Mouse (Mus musculus) midbrain, embryonic 10.5 days (tissue): ENCODE data around the gene Gm28551. TPM values are rescaled to one million over a fixed set of nuclear protein-coding genes. Genes with fewer than 3 reads are reported as not detected.

Source experiments
- DNase-seq: peaks from one replicate; pipeline ENCODE4 v3.0.0-alpha.2; 2017; ENCODE audit warnings: low spot score
- H3K27ac ChIP-seq: fragments of 300-500 bp; sonication (generic); replicated peaks from 2 replicates; pipeline ENCODE4 v1.5.1; 2016; ENCODE audit warnings: mild to moderate bottlenecking
- H3K27me3 ChIP-seq: fragments of 300-500 bp; sonication (generic); 2 replicates; pipeline ENCODE4 v1.6.1; 2016; ENCODE audit warnings: low read depth, mild to moderate bottlenecking; ENCODE audit not compliant: poor library complexity, severe bottlenecking
- H3K36me3 ChIP-seq: fragments of 300-500 bp; sonication (generic); 2 replicates; pipeline ENCODE4 v1.6.1; 2016; ENCODE audit warnings: mild to moderate bottlenecking, moderate library complexity
- H3K4me1 ChIP-seq: fragments of 300-500 bp; sonication (generic); 2 replicates; pipeline ENCODE4 v1.6.1; 2016
- H3K4me3 ChIP-seq: fragments of 300-500 bp; sonication (generic); 2 replicates; pipeline ENCODE4 v1.5.1; 2016; ENCODE audit warnings: mild to moderate bottlenecking, moderate library complexity
- H3K9me3 ChIP-seq: fragments of 300-500 bp; sonication (generic); replicated peaks from 2 replicates; pipeline ENCODE4 v1.6.1; 2016; ENCODE audit warnings: mild to moderate bottlenecking
- WGBS: fragments of 180-500 bp; shearing (Covaris S2); methylation state at CpG from one replicate; pipeline ENCODE4 v1.1.7; 2016; 5-methylcytosine and 5-hydroxymethylcytosine counted together
- polyA plus RNA-seq: library from polyadenylated mRNA; unstranded; fragments of >200 nt; fragmentation: Nextera tagmentation; extraction: Ambion mirVana; gene quantifications from 2 replicates; pipeline ENCODE4 v1.2.1, GENCODE M21; 2016

Gm28551 gene
- polyA plus RNA-seq, 1 experiment from 2014 or later: 0.54 TPM

DNA sequence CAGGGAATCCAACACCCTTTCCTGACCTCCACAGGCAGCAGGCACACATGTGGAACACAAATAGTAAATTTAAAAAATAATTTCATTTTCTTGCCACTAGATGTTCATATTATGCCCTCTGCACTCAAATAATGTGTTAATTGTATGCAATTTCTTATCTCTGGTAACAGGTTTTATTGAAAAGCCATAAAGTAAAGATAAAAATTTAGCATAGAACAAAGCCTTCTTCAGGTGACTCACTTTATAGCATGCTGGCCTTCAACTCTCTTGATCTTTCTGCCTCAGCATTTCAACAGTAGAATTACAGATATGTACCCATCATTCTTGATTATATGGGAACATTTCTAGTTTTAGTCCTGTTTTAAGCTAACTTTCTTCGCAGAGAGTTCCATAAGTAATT is 28.2 kb downstream of the Gm28551 start:
- H3K4me1 ChIP-seq: no peaks in the 10 kb centered on the region
- DNase-seq: no peak
- 98% methylated on average over 1 of the region's 1 CpGs for WGBS
- H3K4me3 ChIP-seq: no peak overlapping the region
- no peaks in the 10 kb centered on the region for H3K9me3 ChIP-seq
- peaks cover 53% of the 10 kb centered on the region for H3K36me3 ChIP-seq
- no peaks in the 10 kb centered on the region for H3K27me3 ChIP-seq
- H3K27ac ChIP-seq: no peak overlapping the region

DNA sequence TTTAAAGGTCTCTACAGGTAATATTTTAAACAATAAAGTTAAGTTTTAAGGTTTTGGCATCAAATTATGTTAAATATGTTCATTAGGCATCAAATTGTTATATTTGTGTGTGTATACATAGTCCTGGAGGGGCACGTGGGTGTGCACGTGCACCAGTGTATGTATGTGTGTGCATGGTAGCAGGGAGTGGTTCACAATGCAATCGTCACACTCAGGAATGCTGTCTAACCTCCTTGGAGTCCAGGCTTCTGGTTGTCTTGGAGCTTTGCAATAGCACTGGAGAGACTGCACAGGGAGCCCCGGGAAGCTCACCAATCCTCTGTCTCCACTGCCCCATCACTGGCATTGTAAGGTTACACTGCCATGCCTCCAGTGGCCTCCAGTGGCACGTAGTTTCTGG is 29.2 kb downstream of the Gm28551 start:
- Histone ChIP-seq H3K27ac (no peak overlapping the region), H3K4me3 (no peak overlapping the region), H3K4me1 (no peaks in the 10 kb centered on the region), H3K36me3 (peaks cover 61% of the 10 kb centered on the region), H3K27me3 (no peaks in the 10 kb centered on the region), H3K9me3 (no peaks in the 10 kb centered on the region)
- 95% methylated on average over 5 of the region's 5 CpGs for WGBS
- no peak for DNase-seq

DNA sequence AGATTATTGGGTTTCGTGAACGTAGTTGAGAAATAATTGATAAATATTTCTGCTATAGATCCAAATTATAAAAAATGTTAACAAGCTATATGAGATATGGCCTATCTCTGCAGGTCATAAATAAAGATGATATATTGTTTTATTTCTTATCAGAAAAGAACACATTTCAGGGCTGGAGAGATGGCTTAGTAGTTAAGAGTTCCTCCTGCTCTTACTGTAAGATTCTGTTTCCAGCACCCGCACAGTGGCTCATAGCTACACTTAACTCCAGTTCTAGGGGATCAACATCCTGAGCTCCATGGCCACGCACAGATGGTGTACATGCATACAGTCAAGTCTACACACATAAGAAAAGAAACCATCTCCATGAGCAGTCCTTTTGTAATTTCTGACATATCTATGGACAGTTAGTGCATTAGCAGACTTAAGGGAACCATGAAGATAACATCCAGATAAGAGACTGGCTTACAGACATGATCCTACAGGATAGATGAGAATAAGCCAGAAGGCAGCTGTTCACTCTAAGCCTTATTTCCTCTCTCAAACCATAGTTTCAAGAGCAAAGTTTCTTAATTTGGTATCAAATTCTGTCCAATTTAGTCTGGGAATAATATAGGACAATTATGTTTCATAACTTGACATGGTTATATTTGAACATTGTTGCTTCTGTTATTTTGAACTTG is 30.7 kb downstream of the Gm28551 start:
- DNase-seq: no peak
- H3K27me3 ChIP-seq: no peaks in the 10 kb centered on the region
- H3K9me3 ChIP-seq: no peaks in the 10 kb centered on the region
- H3K27ac ChIP-seq: no peak overlapping the region
- no peaks in the 10 kb centered on the region for H3K4me1 ChIP-seq
- whole genome bisulfite sequencing: 95% methylated on average over 4 of the region's 4 CpGs
- peaks cover 75% of the 10 kb centered on the region for H3K36me3 ChIP-seq
- H3K4me3 ChIP-seq: no peak overlapping the region

DNA sequence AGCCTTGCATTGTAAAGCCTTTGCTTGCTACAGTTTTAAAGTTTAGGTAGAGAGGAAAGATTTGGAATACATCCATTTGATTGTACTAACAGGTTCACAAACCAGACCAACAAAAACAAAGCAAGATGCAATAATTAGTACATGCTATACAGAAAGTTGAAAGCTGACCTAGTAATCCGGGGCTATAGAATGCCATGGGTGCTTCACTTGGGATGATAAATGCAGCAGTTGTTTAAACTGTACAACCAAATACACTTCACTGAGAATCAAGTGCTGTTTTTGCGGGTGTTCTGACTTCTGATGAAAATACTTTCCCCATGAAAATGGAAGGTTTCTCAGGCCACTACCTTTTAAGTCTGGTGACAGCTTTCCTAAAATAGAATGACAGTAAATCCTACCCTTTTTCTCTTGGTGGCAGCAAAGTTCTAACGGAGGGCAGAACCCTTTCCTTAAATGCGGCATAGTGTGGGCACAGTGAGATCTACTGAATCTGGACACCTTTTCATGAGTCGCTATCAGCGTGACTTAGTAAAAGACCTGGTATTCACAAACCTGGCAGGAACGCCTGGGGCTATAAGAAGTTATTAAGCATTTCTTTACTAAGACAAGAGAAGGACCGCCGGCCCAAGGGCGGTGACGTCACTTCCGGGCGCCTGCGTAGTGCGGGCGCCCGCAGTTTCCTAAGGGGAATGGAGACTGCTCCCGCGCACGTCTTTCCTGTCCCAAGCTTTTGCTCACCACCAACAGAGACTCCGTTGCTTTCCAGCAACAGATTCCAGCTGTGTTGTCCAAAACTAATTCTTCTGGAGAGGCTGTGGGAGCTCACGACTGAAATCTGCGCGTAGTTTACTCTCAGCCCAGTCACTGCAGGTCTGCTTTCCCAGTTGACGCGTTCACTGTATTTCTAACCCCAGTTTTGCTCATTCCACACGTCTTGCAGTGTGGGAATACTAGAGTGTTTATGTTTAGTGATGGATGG is 39.2 kb downstream of the Gm28551 start, which contains the start of gene Osgepl1:
Osgepl1 (plus strand) TSS at position 636 of the 979 bp plus-strand sequence.
- Histone ChIP-seq H3K36me3 (peaks cover 51% of the 10 kb centered on the region), H3K4me1 (peaks cover 16% of the 10 kb centered on the region)
- 4% methylated on average over 27 of the region's 27 CpGs for WGBS

DNA sequence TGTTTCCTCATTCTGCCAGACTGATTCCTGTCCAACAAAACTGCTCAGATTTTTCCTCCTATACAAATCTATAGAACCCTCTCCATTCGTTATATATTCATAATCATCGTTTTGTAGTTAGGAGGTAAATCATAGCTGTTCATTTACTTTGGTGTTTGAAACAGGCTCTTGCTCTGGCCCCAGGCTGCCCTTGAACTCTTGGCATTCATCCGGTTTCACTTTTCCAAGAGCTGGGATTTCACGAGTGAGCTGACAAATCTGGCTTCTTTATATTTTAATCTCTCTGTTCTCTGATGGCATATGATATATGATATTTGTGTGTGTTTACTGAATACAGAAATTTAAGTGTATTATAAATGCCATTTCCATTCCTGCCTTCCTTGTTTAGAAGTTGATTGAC is 52.0 kb downstream of the Gm28551 start:
- Histone ChIP-seq H3K4me3 (no peak overlapping the region), H3K9me3 (no peaks in the 10 kb centered on the region), H3K4me1 (peaks cover 14% of the 10 kb centered on the region), H3K27me3 (no peaks in the 10 kb centered on the region), H3K27ac (no peak overlapping the region), H3K36me3 (peaks cover 47% of the 10 kb centered on the region)
- WGBS: 90% methylated on average over 4 of the region's 4 CpGs
- no peak for DNase-seq

More for the DNA sequence above, 39.2 kb downstream of the Gm28551 start, which contains the start of gene Osgepl1:
- Histone ChIP-seq H3K4me3 (peak within 1 kb of the TSS; percentile 65), H3K27me3 (no peaks in the 10 kb centered on the region), H3K9me3 (no peaks in the 10 kb centered on the region), H3K27ac (peak within 1 kb of the TSS; percentile 90)
- DNase-seq: peak; percentile 87

DNA sequence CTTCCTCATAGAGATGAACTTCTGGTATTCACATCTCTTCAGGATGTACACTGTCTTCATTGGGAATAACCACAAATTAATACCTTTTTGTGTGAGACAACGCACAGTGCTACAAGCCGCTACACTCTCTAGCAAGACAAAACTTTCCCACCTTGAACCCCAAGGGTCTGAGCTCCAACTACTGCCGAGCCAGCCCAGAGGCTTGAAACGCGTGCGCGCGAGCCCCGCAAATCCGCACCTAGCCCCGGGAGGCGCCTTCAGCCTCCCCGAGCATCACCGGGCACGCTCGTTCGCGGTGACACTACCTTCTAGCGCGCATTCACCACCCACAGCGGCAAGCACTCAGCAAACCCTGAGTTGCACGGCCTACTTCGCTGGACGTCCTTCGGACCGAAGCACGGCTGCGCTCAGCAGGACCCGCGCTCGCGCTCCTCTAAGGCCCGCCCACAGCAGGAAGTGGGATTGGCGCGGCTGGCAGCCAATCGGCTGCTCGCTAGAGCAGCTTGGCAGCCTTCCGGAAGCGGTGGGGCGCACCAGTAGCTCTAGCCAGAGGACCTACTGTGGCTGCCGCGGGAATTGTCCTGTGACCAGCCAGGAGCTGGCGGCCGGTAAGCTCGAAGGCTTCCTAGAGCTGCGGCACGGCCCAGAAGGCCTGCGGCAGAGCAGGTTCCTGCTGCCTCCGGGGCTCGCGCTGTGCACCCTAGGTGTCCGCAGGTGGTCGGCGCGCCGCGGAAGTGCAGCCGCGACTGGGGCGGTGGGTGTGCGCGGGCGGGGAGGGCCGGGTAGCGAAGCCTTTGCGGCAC is 55.7 kb downstream of the Gm28551 start, which contains the start of the genes Pms1, Ormdl1 and Gm28778:
Pms1 (minus strand) TSS at position 438 of the 803 bp plus-strand sequence.
Ormdl1 (plus strand) TSS at position 515 of the 803 bp plus-strand sequence.
Gm28778 (plus strand) TSS at position 531 of the 803 bp plus-strand sequence.
- Histone ChIP-seq H3K36me3 (peaks cover 38% of the 10 kb centered on the region), H3K9me3 (no peaks in the 10 kb centered on the region), H3K27ac (peak within 1 kb of the TSS; percentile 95), H3K4me1 (peaks cover 14% of the 10 kb centered on the region), H3K27me3 (no peaks in the 10 kb centered on the region), H3K4me3 (peak within 1 kb of the TSS; percentile 86)
- under 1% methylated on average over 66 of the region's 66 CpGs for WGBS
- DNase-seq: peak; percentile 93

DNA sequence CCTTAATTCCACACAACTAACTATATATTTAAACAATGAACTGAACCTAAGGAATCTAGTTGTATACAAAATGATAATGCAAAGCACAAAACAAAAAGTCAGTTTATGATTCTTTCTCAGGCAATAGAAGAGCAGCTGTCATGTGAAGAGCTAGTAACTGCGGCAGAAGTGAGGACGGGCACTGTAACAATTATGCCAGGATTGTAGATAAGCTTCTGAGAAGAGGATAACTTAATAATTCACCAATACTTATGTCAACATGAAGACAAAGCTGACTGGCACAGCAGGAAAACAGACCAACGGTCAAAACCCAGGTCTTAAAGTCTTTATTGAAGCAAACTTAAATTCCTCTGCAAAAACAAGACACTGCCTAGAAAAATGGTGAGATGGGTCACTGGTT is 61.3 kb downstream of the Gm28551 start:
- WGBS: 92% methylated on average over 3 of the region's 3 CpGs
- Histone ChIP-seq H3K36me3 (peaks cover 42% of the 10 kb centered on the region), H3K9me3 (no peaks in the 10 kb centered on the region), H3K27me3 (no peaks in the 10 kb centered on the region), H3K4me3 (no peak overlapping the region), H3K4me1 (peaks cover 6% of the 10 kb centered on the region), H3K27ac (no peak overlapping the region)
- no peak for DNase-seq

Other genes with a start within 250 kb of the Gm28551 start
- gene 1700019A02Rik, start 165.0 kb downstream of the Gm28551 start, polyA plus RNA-seq: not detected in 2 replicates
- 26.1 and 26.5 TPM in 2 replicates for gene Pms1, start 55.6 kb downstream of the Gm28551 start, polyA plus RNA-seq
- gene Ormdl1, start 55.6 kb downstream of the Gm28551 start, polyA plus RNA-seq: 93.0 and 96.8 TPM in 2 replicates
- not detected in 2 replicates for gene Gm28778, start 55.6 kb downstream of the Gm28551 start, polyA plus RNA-seq
- gene Osgepl1, start 39.0 kb downstream of the Gm28551 start, polyA plus RNA-seq: 31.6 and 34.5 TPM in 2 replicates
- not detected in 2 replicates for gene Asdurf, start within 50 bp of the Gm28551 start, polyA plus RNA-seq
- 90.8 and 99.6 TPM in 2 replicates for gene Asnsd1, start 85 bp upstream of the Gm28551 start, polyA plus RNA-seq